Mouse (Mus musculus) testis, postnatal 14 days (tissue): ENCODE measurements at regions not wholly inside any gene's neighbourhood (a gene's known extent, or its start where the extent isn't known, plus 50 kb on each side); places are given as distances from the start of the nearest gene placed in this dataset.

Experiments used
- DNase-seq: peaks from one replicate; pipeline ENCODE4 v3.0.0; 2021; ENCODE audit warnings: low spot score

DNA sequence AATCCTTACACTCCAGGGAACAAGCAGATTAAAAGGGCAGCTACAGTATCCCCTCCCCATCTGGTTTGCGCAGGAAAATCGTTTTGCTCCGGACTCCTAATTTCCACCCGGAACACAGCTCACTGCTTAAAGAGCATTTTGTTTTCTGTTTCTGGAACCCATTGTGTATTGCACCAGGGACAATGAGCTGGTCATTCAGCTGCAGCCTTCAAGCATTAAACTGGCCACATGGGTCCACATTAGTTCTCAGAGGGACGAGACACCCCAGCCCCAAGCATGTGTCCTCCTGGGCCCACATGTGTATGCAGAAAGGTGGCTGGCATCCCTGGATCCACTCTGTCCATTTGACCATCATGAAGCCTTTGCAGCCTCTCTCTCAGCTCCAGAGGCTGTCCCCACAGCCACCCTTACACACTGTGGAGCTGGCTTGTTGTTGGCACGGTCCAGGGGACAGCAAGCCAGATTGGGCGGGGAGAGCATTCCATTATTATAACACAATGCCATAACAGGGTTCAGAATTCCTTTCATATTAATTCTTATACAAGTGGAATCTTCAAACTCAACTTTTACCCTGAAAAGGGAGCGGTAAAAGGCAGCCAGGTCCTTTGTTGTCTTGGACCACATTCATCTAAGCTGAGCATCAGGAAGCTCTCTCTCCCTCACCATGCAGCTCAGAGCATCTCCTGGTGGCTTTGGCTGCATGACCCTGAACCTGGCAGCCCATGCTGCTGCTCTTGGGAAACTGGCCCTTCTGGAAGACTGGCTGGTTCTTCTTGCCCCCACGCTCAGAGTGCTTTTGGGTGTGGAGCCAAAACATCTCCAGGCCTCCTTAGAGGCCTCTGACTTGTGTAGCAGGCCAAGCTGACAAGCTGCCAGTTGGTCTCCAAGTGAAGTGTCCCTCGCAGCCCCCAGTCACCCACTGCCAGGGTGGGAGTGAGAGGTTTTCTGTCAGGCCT lies 373.4 kb downstream of the Foxo1 start:
- no peak for DNase-seq

DNA sequence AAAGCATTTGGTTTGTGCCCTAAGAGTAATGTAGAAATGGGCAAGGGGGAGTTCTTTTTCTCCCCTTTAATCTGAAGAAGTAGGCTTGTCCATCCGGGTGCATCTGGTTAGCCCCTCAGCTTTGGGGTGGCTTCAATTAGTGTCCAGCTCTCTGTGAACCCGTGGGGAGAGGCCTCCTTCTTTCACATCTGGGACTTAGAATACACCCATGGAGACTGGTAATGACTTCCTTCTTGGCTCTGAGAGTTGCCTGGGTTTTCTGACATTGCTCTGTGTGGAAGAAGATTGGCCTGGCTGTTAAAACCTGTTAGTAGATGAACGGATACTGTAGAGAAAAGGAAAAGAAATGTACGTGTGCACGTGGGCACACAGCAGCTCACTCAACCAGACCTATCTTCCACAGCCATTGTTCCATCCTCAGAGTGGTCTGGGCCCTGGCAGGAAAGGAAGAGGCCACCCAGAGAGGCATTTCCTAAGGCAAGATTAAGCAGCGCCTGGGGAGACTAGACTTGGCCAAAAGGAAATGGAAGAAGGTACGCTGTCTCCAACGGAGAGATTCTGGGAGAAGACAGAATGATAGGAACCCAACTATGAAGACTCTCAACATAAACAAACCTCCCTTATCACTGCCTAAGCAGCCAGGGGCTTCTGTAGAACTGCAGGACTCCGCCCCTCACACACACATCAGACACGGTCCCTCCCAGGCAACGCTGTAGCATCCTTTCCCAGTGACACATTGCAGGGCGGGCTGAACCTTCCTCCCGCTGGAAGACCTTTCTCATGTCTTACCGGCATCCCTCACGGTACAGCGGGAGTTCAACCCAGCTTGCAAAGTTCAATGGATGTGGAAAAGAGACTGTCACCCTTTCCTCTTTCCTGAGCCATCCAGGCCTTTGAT lies 372.4 kb downstream of the Foxo1 start:
- no peak for DNase-seq

DNA sequence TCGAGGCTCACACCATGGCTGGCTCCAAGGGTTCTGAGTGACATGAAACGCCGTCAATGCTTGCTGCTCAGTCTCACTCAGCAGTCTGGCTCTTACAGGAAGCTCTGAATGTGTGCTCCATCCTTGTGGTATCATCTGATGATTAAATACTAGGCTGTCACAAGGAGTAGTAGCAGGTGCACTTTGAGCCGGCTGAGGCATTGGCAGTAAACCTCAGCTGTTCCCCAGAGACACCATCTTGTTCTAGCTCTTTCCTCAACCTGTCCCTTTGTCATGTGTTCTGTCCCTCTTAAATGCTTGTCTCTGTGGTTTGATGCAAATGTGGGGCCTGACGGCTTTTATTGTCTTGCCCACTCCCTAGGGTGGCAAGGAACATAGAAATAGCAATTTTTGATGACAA lies 370.7 kb downstream of the Foxo1 start:
- no peak for DNase-seq

DNA sequence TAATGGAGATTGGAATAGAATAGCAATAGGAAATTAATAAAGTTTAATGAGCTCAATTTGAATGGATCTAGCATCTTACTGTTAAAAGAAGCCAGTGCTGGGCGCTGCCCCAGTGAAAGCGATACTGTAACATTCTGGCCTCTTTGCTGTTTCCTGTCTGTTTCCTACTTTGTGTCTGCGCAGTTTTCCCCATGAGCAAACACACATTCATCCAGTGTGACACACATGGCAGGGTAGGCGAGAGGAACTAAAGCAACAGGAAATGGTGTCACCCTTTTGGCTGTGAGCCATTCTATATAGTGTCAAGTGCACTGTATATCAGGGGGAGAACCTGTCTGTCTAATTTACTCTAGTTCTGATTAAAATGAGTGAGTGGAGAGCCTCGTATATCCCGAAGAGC lies 366.2 kb downstream of the Foxo1 start:
- no peak for DNase-seq

DNA sequence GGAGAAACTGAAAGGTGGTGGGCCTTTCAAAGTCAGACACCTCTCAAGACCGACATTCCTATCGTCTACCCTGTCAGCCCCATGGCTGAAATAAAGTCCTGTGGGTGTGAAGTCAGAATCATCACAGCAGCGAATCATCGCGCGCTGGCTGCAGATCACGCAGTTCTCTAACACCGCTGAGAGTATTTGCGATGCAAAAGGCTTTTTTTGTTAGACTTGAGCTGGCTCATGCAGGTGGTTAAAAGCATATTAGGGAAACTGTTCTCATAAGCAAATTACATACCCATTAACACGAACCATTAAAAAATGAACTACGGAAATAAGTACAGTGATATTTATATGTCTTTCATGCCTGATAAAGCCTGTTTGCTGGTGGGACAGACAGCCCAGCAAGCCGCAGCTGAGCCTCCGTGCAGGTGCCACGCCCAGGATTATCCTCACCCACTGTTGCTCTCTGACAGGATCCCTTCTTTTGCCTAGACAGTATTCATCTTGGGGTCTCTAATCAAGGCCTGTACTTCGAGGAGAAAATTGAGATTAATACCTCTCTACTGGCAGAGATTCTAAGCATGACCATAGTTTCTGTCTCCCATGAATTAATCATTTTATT lies 365.5 kb downstream of the Foxo1 start:
- no peak for DNase-seq

DNA sequence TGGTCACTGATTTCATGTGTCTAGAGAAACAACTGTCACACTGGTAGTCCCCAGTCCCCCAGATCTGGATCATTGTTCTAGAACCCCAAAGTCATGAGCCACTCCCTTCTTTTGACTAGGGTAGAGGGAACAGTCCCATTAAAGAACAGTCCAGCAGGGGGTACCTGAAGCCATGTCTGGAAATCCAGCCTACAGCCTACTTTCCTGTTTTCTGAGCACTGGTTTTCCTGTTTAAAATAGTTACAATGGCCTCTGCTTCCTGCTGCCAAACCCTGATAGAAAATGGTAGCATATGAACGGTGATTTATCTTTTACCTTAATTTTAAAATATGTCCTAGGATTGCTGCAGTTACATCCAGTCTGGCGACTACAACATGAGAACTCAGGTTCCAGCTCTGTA lies 364.5 kb downstream of the Foxo1 start:
- no peak for DNase-seq

DNA sequence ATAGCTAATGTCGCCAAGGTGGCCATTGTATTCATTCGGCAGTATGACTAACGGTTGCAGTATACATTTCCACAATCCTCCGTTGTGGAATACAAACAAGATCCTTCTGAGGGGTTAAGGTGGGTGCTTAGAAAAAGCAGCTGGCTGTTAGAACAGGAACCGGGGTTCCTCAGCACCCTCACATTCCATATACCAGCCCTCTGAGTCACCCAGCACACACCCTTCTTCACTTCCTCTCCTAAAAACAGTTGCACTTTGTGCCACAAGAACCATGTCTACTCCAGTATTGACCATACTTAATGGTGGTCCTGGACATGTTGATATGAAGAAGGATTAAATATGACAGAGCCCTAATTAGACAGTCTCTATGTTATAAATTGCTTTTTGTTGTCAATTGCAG lies 362.1 kb downstream of the Foxo1 start:
- no peak for DNase-seq

DNA sequence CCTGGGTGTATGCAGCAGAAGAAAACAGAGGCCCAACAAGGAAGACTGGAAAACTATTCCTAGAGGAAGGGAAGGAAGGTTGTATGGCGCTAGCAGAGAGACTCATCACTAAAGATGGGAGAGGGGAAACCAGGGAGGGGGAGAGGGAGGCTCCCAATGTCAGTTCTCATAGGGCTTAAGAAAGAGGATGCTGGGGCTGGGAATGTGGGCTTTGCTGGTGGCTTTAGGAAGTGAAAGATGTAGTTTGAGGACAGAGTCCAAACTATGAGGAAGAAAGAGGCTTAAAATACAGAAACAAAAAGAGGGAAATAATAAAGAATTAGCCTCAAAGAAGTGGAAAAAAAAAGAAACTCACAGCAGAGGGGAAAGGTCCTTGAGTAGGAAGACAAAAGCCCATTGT lies 357.0 kb downstream of the Foxo1 start:
- no peak for DNase-seq

DNA sequence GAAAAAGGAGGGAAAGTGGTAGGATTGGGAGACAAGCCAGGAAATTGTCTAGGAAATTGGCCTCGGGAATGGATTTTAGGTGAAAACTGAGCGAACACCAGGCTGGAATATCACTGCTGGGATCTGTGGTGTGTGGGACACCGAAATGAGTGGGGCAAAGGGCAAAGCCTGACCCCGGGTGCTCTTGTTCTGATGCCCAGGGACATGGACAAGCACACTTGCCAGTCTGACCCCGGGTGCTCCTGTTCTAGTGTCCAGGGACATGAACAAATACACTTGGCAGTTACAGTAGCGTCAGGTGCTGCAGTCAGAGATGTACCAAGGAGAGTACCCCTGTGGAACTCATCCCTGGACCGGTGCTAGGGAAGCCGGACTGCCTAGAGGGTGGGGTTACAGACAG lies 354.4 kb downstream of the Foxo1 start:
- no peak for DNase-seq

DNA sequence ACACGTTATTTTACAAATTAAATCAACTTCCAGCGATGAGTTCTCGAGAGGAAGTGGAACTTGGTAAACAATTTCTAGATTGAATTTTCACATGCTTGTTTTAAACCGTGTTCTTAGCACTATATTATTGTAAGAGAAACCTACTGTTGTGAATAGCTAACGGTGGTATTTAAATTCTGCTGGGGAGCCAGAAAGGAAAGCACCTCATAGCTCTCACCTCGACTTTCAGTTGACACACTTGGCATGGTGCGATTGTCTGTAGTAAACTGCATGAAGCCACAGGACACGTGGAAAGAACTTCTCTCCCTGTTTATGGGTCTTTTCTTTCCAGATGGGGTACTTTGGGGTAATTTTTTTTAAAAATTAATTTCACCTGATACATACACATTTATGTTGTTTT lies 353.8 kb downstream of the Foxo1 start:
- no peak for DNase-seq

DNA sequence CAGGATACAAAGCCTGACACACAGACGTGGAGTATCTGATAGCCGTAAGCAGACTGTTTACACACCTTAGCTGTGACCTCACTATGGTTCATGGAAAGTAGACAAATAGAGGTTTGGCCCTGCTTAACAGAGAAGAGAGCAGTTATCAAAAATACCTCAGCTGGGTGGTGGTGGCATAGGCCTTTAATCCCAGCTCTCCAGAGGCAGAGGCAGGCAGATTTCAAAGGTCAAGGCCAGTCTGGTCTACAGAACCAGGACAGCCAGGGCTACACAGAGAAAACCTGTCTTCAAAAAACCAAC lies 350.7 kb downstream of the Foxo1 start:
- DNase-seq: no peak

DNA sequence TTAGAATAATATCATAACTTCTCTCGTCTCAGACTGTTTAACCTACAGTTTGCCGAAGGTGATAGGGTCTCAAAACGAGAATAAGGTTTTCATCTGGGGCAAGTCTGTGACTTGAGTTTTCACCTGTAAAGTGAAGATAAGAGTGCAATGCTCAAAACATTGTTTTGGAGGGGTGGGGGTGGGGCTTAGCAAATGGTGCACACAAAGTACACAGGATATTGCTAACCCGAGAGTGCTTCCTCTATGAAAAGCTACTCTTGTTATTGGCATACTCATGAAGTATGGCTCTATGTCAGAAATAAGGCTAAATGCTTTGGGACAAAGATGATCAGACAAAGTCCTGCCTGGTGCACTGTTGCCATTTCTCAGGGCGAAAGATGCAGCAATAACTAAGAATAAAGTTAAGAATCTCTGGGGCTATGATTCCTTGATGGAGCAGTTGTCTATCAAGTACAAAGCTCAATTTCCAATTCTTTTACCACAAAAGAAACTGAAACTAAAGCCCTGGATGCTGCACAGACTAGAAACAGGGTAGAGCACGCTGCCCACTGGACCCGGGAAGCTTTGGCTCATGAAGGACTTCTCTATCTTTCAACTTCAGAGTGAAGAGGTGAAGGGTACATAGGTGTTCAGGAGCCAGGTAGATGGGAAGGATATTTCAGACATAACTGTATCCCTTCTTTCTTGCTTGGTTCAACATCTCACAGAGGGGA lies 350.2 kb downstream of the Foxo1 start:
- DNase-seq: no peak

DNA sequence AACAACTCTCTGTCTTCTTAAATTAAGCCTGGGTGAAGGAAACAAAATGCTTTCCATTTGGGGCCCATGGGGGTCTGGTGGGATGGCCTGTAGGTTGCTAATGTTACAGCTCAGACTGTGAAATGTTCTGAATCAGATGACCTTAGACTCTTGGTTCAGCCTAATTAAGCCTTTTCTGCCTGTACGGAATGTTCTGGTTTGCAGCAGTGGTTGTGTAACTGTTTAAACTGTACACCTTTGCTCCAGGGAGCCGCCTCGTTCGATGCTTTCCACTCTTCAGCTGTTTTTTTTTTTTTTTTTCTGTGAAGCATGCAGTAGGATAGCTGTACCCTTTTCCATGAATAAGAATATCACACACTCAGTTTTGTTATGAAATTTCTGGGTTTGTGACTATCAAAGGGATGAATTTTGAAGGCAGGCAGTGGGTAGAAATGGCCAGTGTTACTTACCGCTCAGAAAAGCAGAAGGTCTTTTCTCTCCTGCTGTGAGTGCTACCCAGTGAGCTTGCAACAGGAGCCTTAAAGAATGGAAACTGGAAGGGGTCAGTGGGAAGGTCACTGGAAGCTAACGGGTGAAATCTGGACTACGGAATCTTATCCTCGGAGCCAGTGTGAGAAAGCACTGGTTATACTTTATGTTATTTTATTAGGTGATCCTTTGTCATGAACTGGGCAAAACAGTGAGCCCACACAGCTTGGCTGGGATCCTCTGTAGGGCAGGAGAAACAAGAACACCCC lies 349.4 kb downstream of the Foxo1 start:
- DNase-seq: no peak

DNA sequence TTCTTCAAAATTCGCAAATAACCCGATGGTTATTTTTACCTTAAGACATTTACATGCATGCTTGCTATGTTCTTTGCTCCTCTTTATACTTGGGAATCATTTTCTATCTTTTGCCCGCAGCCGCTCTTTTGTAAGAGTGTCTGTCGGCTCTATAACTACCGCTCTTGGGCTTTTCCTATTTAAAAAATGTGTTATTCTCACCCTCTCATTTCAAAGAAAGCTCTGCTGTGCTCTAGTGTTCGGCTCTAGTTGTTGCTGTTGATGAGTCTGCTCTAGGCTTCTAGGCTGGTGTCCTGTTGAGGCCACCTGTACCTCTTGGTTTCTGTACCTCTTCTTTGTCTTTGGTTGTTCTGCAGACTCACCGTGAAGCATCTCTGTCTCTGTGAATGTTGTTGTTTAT lies 343.7 kb downstream of the Foxo1 start:
- no peak for DNase-seq

DNA sequence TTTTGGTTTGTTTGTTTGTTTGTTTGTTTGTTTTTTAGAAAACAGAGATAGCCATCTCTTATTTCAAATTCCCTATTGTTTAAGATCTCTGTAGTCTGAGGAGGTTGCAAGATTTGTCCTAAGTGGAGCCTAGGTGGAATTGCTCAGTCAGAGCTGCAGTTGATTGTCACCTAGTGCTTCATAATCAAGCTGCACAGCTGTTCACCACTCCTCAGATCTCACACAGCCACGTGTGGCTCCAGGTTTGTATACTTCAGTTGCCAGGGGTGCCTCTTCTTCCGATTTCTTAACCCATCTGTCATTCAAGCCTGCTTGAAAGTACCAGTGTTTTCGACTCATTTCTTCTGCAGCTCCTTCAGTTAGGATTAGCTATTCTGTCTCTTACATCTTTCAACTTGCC lies 342.3 kb downstream of the Foxo1 start:
- no peak for DNase-seq

DNA sequence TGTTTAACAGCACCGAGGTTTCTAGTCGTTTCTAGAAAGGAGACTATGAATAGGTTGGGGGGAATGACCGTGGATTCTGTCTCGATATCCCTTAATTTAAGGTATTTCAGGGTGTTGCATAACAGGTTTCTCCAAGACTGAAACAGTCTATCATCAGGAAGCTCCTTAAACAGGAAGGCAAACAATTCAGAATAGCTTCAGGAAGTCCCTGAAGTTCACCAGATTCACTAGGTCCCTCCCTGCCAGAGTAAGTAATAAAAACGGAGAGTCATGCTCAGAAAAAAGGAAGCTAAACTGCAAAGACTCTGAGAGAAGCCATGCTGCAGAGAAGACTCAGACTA lies 339.9 kb downstream of the Foxo1 start:
- DNase-seq: no peak

DNA sequence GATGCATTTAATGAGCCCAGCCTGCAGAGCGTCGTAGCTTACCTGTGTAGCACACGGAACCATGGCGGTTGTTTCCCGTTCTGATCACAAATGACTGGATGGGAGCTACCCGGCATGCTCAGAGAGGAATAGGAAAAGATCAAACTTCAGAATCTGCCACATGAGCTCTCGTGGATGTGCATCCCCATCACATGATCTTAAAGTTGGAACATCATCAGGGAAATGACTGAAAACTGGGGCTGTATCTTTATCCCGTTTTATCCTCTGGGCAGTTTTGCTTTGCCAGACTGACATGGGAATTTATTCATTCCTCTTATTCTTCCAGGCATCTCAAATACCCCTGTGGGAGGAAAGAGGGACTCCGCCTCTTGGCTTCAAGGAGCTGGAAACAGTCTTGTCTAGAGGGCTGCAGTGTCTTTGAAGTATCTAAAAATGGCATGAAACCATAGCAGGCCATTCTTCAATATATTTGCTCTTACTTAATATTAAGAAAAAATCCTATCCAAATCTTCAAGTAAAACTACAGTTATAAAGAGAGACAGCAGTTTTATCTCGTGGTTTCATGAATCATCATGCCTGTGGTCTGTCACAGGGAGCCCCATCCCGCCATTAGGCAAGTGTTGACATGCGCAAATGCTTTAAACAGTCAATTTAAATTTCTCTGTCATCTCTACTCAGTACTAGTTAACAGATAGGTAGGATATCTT lies 339.4 kb downstream of the Foxo1 start:
- DNase-seq: no peak

DNA sequence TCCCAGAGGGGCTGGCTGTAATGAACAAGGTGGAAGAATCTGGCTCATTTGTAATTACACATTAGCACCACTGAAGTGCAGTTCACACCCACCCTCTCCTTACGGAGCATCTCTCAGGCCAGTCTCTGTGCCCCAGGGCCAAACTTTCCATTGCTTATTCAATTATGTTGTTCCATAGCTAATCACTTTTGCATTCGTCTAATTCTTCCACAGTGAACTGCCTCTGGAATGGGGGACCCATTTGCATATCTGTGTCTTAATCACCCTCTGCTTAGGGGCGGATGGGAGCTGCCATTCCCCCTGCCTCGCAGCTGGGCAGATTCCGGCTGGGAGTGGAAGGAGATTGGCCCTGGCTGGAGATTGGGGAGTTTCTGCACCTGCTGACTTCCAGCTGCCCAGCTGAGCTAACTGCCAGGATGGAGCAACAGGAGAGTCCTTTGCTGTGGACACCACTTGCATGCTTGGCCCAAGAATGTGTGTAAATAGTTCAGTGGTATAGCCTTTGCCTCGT lies 337.2 kb downstream of the Foxo1 start:
- DNase-seq: no peak

DNA sequence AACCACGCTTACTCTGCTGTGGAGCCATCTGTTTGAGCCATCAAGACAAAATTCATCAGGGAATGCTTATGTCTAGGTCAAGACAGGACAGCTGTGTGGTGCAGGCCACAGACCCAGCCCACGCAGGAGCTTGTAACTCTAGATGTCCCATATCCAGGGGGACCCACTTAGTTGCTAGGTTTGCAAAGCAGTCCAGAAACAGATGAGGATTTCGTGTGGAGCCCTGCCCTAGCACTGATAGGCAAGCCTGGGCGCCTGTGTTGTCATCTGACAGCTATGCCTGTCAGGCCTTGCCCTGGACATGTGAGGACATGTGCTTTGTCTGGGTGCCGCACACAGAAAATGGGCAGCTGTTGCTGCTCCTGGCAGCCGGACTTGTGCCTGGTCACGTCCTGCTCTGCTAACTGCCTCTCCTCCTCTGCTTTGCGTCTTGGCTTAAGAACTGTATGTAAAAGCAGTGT lies 335.1 kb downstream of the Foxo1 start:
- DNase-seq: peak; percentile 19

DNA sequence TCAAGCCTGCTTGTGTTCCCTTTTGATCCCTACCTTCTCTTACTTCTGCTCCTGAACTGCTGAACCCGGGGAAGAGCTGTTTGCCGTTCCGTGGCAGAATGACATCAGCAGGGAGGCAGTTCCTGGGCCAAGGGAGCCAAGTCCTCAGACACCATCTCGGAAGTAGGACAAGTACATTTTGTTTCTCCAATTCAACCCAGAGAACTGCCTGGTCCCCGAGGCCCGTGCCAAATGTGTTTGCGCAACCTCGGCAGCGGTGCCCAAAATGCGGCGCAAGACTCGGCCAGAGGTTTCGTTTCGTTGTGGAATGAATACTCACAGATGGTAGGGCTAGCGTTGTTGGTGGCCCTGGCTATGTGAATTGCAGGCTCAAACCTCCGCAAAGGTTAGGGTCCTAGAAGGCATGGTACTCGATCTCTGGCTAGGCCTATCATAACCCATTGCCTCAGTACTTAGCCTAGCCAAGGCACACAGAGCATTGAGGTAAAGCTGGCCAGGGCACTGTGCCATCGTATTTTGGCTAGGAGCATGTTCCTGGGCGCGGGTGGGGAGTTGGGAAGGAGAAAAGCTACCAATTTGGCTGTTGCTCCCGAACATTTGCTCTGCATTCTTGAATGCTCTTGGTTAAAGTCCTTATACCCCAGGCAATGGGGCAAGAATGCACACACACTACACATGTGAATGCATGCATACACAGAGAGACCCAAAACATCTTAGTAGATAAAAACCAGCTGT lies 333.0 kb downstream of the Foxo1 start:
- DNase-seq: peak; percentile 42
